Mouse (Mus musculus) liver, embryonic 13.5 days (tissue): ENCODE results near the gene Babam2. TPM values are rescaled to one million over a fixed set of nuclear protein-coding genes. Genes with fewer than 3 reads are reported as not detected.
"Not testable (repeated sequence)": the region's sequence is repeated elsewhere in the genome, so short reads cannot be mapped to it uniquely, and the experiment has no call there.

Experiments used
- ATAC-seq: fragments of 200-750 bp; cut with Nextera tagmentation; 2 replicates; pipeline ENCODE4 v1.8.0; 2017; ENCODE audit warnings: low read depth, mild to moderate bottlenecking, moderate number of reproducible peaks, moderate library complexity
- DNase-seq: peaks from one replicate; pipeline ENCODE4 v3.0.0; 2022
- H3K27ac ChIP-seq: fragments of 300-500 bp; sonication (generic); 2 replicates; pipeline ENCODE4 v1.5.1; 2015; ENCODE audit warnings: moderate library complexity, mild to moderate bottlenecking, inconsistent platforms
- H3K27me3 ChIP-seq: fragments of 300-500 bp; sonication (generic); 2 replicates; pipeline ENCODE4 v1.6.1; 2015; ENCODE audit warnings: mild to moderate bottlenecking, inconsistent platforms
- H3K36me3 ChIP-seq: fragments of 300-500 bp; sonication (generic); 2 replicates; pipeline ENCODE4 v1.6.1; 2015; ENCODE audit warnings: mild to moderate bottlenecking, inconsistent platforms
- H3K4me1 ChIP-seq: fragments of 300-500 bp; sonication (generic); replicated peaks from 2 replicates; pipeline ENCODE4 v1.6.1; 2015; ENCODE audit warnings: inconsistent platforms
- H3K4me2 ChIP-seq: fragments of 300-500 bp; sonication (generic); 2 replicates; pipeline ENCODE4 v1.6.1; 2015; ENCODE audit warnings: inconsistent platforms, mild to moderate bottlenecking, moderate library complexity
- H3K4me3 ChIP-seq: fragments of 300-500 bp; sonication (generic); replicated peaks from 2 replicates; pipeline ENCODE4 v1.5.1; 2015; ENCODE audit warnings: mild to moderate bottlenecking, inconsistent platforms
- H3K9ac ChIP-seq: fragments of 300-500 bp; sonication (generic); 2 replicates; pipeline ENCODE4 v1.6.1; 2015; ENCODE audit warnings: mild to moderate bottlenecking, inconsistent platforms
- H3K9me3 ChIP-seq: fragments of 300-500 bp; sonication (generic); replicated peaks from 2 replicates; pipeline ENCODE4 v1.6.1; 2016; ENCODE audit warnings: inconsistent platforms
- WGBS: fragments of 180-500 bp; shearing (Covaris S2); methylation state at CpG from one replicate; pipeline ENCODE4 v1.1.7; 2015; ENCODE audit not compliant: insufficient replicate concordance; 5-methylcytosine and 5-hydroxymethylcytosine counted together
- polyA plus RNA-seq: library from polyadenylated mRNA; unstranded; fragments of >200 nt; fragmentation: Nextera tagmentation; extraction: Ambion mirVana; gene quantifications from 2 replicates; pipeline ENCODE4 v1.2.1, GENCODE M21; 2015

Babam2 gene
- polyA plus RNA-seq, 1 experiment from 2014 or later, result 37.1 TPM

DNA sequence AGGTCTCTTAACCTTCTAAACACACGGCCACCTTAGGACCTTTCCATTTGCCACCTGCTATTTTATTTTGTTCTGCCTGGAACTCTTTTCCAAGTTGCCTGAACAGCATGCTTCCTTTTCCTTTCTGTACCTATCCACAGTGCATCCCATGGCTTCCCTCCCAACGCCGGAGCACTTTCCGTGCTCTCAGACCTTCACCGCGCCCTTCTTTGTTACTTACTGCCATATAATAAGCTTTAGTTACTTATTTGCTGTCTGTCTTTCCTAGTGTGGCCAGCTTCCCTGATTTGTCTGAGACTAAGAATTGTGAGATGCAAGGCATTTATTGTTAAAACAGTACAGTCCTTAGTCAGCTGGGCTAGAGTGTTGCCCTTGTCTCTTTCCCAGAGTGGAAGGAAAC, 94.9 kb downstream of the Babam2 start:
- peaks cover 13% of the 10 kb centered on the region for H3K4me1 ChIP-seq
- no peaks in the 10 kb centered on the region for H3K9me3 ChIP-seq
- DNase-seq, result no peak
- H3K9ac ChIP-seq, result no peak overlapping the region
- no peaks in the 10 kb centered on the region for H3K27me3 ChIP-seq
- H3K4me2 ChIP-seq, result no peak overlapping the region
- H3K27ac ChIP-seq, result no peak overlapping the region
- ATAC-seq, result no peak
- H3K4me3 ChIP-seq, result no peak overlapping the region
- no peaks in the 10 kb centered on the region for H3K36me3 ChIP-seq
- 86% methylated on average over 6 of the region's 6 CpGs for WGBS

DNA sequence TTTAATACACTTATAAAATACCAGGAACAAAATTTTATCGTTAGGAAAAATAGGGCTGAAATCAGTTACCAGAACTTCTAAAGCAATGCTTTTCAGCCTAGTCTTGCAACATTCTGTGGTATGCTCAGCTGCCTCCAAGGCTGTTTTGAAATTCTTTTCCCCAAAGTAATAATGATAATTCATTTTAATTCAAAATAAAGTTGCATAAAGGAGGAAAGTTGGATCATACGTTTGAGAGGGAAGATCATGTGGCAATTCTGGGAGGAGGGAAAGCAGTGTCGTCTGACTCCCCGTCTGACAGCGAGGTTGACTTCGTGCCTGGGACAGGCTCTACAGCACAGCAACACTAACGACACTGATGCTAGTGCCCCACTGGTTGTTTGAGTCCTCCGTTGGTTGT, 95.4 kb downstream of the Babam2 start:
- no peaks in the 10 kb centered on the region for H3K9me3 ChIP-seq

DNA sequence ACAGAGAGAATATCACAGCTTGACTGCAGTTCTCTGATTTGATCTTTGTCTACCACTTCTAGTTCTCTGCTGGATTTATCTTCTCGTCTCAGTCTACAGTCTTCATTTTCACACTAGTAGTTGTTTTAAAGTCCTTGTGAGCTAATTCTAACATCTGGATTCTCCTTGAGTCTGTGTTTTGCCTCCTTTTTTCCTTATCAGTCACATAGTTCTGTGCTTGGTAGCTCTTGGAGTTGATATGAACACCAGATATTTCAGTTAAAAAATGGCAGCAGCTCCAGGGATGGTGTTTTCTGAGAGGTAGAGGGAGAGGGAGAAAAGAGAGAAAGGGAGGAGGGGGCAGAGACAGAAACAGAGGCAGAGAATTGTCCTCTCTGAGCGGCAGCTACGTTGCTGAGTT, 97.9 kb downstream of the Babam2 start:
- H3K9me3 ChIP-seq, result no peaks in the 10 kb centered on the region
- H3K36me3 ChIP-seq, result no peaks in the 10 kb centered on the region
- H3K4me3 ChIP-seq, result no peak overlapping the region
- 32% methylated on average over 3 of the region's 3 CpGs for WGBS
- no peak overlapping the region for H3K27ac ChIP-seq
- no peak for DNase-seq
- H3K27me3 ChIP-seq, result no peaks in the 10 kb centered on the region
- no peak overlapping the region for H3K4me2 ChIP-seq
- H3K9ac ChIP-seq, result no peak overlapping the region
- H3K4me1 ChIP-seq, result peaks cover 13% of the 10 kb centered on the region
- ATAC-seq, result no peak

More for the DNA sequence above, 95.4 kb downstream of the Babam2 start:
- ATAC-seq (no peak), DNase-seq (no peak)
- no peak overlapping the region for H3K4me3 ChIP-seq
- H3K9ac ChIP-seq, result no peak overlapping the region
- 74% methylated on average over 8 of the region's 8 CpGs for WGBS
- H3K4me1 ChIP-seq, result peaks cover 13% of the 10 kb centered on the region
- no peaks in the 10 kb centered on the region for H3K36me3 ChIP-seq
- H3K27me3 ChIP-seq, result no peaks in the 10 kb centered on the region
- no peak overlapping the region for H3K27ac ChIP-seq
- H3K4me2 ChIP-seq, result no peak overlapping the region

DNA sequence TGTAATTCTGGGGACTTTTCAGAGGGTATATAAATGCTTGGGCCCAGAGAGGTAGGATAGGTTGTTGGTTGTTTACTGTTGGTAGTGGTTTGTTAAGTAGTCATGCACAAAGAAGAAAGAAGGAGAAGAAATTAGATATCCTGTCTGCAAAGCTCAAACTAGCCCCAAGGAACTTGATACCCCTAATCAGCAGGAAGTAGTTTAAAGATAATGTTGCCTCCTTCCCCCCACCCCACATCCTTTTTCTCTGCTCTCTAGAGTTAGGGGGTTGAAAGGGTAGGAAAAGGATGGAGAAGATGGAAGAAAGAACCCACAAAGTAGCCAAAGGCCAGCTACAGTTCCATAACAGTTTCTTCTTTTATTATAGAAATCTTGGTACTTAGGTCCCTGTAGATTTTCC, 99.5 kb downstream of the Babam2 start:
- ATAC-seq (no peak), DNase-seq (no peak)
- Histone ChIP-seq H3K9ac (no peak overlapping the region), H3K27ac (no peak overlapping the region), H3K4me1 (peaks cover 13% of the 10 kb centered on the region), H3K9me3 (no peaks in the 10 kb centered on the region), H3K4me3 (no peak overlapping the region), H3K36me3 (no peaks in the 10 kb centered on the region), H3K4me2 (no peak overlapping the region), H3K27me3 (no peaks in the 10 kb centered on the region)

DNA sequence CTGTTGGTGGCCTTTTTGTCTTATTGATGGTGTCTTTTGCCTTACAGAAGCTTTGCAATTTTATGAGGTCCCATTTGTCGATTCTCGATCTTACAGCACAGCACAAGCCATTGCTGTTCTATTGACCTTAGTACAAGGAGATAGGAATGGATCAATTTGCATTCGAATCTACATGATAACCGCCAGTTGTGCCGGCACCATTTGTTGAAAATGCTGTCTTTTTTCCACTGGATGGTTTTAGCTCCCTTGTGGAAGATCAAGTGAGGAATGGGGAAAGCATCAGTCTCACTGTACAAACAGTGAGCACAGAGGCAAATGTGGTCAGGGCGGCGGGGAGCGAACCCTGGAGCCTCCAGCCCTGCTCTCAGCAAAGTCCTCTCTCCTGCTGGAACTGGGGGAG, 106.7 kb downstream of the Babam2 start:
- not testable (repeated sequence) for H3K36me3 ChIP-seq, H3K27me3 ChIP-seq, H3K9me3 ChIP-seq, H3K4me2 ChIP-seq, H3K9ac ChIP-seq, H3K4me3 ChIP-seq, H3K27ac ChIP-seq, ATAC-seq, H3K4me1 ChIP-seq, DNase-seq
- 78% methylated on average over 8 of the region's 8 CpGs for WGBS

DNA sequence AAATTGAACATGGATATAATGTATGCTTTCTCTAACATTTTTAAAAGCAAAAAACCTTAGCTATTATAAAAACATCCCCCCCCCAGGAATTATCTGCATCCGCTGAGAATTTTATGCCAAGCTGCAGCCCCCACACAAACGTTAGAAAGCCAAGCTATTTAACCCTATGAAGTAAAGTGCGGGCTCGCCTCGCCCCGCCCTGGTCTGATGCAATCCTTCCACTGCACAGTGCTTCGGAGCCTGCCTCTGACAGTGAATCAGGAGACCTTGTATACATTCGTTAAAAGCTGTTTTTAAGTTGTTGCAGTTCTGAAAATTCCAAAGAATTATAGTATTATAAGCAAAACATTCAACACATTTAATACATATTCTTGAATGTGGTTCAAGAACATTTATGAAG, 107.3 kb downstream of the Babam2 start:
- Histone ChIP-seq H3K27me3 (no peaks in the 10 kb centered on the region), H3K4me2 (no peak overlapping the region), H3K4me1 (peaks cover 9% of the 10 kb centered on the region), H3K9ac (no peak overlapping the region), H3K36me3 (no peaks in the 10 kb centered on the region), H3K27ac (no peak overlapping the region), H3K4me3 (no peak overlapping the region), H3K9me3 (no peaks in the 10 kb centered on the region)
- ATAC-seq, result peak; percentile 61; the same call in 1 of the 2 replicates
- no peak for DNase-seq
- 46% methylated on average over 8 of the region's 8 CpGs for WGBS

DNA sequence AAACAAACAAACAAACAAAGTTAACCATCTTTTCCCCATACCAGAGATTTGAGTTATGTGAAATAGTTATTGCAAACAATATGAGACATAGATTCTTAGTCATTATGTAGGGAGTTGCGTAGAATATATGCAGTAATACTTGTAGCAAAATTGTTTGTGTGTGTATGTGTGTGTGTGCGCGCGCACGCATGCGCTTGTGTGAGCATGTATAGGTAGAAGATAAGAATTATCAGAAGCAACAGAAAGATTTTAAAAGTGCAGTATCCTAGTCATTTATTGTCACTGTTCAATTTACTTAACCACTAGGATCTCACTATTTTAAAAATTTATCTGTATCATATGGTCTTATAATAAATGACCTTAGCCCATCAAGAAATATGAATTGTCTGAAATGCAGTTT, 109.8 kb downstream of the Babam2 start:
- no peak overlapping the region for H3K27ac ChIP-seq
- no peak for ATAC-seq
- H3K9ac ChIP-seq, result no peak overlapping the region
- no peaks in the 10 kb centered on the region for H3K9me3 ChIP-seq
- peaks cover 25% of the 10 kb centered on the region for H3K4me1 ChIP-seq
- no peaks in the 10 kb centered on the region for H3K27me3 ChIP-seq
- no peaks in the 10 kb centered on the region for H3K36me3 ChIP-seq
- no peak overlapping the region for H3K4me3 ChIP-seq
- DNase-seq, result no peak
- no peak overlapping the region for H3K4me2 ChIP-seq
- WGBS, result 81% methylated on average over 6 of the region's 6 CpGs

DNA sequence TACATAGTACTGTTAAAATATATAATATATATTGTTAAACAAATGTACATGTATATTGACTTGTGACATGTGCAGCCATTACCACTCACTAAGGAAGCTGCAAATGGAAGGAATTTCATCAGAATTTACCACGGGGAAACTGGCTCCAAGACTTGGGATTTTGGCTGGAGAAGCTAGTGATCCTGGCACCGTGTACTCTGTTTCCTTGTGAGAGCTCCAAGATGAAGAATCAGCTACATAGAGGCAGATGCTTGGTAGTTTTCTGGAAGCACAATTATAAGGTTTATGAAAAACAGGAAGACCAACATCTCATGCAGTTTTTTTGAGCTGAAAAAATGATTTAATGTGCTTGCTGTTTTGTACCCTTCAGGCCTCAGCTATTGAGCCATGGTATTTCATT, 110.8 kb downstream of the Babam2 start:
- H3K36me3 ChIP-seq, result no peaks in the 10 kb centered on the region
- no peak for DNase-seq
- WGBS, result 69% methylated on average over 2 of the region's 2 CpGs
- H3K27me3 ChIP-seq, result no peaks in the 10 kb centered on the region
- H3K4me2 ChIP-seq, result no peak overlapping the region
- no peak overlapping the region for H3K27ac ChIP-seq
- H3K4me3 ChIP-seq, result no peak overlapping the region
- H3K9me3 ChIP-seq, result no peaks in the 10 kb centered on the region
- no peak overlapping the region for H3K9ac ChIP-seq
- peaks cover 25% of the 10 kb centered on the region for H3K4me1 ChIP-seq
- no peak for ATAC-seq

DNA sequence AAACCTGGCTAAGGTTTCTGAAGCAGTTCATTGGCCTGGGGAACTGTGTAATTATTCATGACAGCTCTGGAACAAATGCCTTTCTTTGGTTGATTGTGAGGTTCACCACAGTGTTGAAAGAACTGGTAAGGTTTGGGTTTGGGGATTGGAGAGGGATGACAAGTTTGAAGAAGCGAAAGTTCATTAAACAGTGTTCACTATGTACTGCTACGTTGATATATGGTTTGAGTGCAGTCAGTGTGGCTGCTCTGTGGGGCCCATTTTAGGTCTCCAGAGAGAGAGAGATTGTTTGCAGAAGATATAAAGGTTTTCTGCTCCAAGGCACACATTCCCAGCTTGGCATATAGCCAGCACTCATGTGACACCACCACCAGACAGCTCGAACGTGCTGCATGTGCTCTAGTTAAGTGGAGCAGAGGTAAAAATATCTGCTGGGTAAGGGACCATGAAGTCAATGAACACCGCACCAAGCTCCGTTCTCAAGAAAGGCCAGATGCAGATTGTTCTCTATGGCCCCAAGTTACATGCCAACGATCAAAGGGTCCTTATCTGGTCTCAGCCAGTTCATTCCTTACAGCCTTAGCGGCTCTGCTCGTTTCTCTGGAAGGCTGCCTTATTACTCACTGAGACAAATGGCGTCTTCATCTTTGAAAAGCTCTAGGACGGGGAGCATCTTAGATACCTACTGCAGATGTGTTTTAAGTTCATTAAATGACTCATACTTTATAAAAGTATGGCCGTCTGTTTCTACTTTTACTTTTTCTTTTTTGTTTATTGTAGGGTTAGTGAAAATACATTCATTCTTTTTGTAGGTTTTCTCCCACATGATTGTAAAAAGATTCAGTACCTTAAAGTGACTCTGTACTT, 113.5 kb downstream of the Babam2 start:
- Histone ChIP-seq H3K27ac (no peak overlapping the region), H3K4me2 (peak overlapping the region; percentile 35), H3K4me1 (peaks cover 20% of the 10 kb centered on the region), H3K9ac (no peak overlapping the region; the same call in 1 of the 2 replicates), H3K27me3 (no peaks in the 10 kb centered on the region), H3K4me3 (no peak overlapping the region), H3K36me3 (no peaks in the 10 kb centered on the region), H3K9me3 (no peaks in the 10 kb centered on the region)
- DNase-seq (peak; percentile 3), ATAC-seq (peak; percentile 51; the same call in 1 of the 2 replicates)
- WGBS, result 41% methylated on average over 12 of the region's 12 CpGs

DNA sequence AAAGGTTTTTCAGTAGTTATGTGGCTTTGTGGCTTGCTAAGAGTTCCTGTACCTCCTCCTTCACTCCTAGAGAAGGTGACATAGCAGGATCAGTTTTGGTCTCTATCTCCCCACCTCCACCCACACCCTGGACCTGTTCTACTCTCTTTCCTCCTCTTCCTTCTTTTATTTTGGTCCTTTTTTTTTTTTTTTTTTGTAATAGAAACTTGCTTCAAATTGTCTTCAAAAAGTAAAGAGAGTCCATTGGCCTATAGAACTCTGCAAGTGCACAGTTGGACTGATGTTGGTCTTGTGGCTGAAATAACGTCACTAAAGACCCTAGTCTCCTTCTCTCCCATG, 114.1 kb downstream of the Babam2 start:
- 69% methylated on average over 1 of the region's 1 CpGs for WGBS
- Histone ChIP-seq H3K27me3 (no peaks in the 10 kb centered on the region), H3K9me3 (no peaks in the 10 kb centered on the region), H3K4me3 (no peak overlapping the region), H3K4me2 (no peak overlapping the region), H3K27ac (no peak overlapping the region), H3K9ac (no peak overlapping the region), H3K4me1 (peaks cover 20% of the 10 kb centered on the region), H3K36me3 (no peaks in the 10 kb centered on the region)
- DNase-seq (no peak), ATAC-seq (no peak)

DNA sequence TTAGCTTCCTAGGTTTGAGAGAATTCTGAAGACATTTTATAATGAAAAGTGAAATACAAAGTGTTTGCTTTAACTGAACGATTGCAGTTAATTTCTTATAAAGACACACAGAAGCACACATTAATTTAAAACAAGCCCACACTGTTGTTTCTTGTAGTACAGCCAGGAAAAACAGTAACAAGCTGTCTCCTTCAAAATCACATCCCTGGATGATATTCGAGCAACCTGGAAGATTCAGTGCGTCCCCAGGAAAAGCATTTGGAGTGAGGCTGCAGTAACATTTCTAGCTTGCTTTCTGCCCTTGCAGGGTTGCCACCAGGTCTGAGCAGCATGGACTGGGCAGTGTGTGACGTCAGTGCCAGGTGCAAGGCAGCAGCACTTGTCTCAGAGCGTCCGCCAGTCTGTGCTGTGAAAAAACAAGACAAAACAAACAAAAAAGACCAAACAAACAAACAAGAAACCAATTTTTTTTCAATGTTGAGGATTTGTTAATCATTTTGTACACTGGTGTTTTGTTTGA, 115.7 kb downstream of the Babam2 start:
- Histone ChIP-seq H3K4me3 (no peak overlapping the region), H3K27ac (no peak overlapping the region), H3K4me1 (peaks cover 15% of the 10 kb centered on the region), H3K27me3 (no peaks in the 10 kb centered on the region), H3K9me3 (no peaks in the 10 kb centered on the region), H3K9ac (no peak overlapping the region), H3K36me3 (no peaks in the 10 kb centered on the region), H3K4me2 (no peak overlapping the region)
- ATAC-seq (no peak), DNase-seq (no peak)
- WGBS, result 74% methylated on average over 6 of the region's 6 CpGs

DNA sequence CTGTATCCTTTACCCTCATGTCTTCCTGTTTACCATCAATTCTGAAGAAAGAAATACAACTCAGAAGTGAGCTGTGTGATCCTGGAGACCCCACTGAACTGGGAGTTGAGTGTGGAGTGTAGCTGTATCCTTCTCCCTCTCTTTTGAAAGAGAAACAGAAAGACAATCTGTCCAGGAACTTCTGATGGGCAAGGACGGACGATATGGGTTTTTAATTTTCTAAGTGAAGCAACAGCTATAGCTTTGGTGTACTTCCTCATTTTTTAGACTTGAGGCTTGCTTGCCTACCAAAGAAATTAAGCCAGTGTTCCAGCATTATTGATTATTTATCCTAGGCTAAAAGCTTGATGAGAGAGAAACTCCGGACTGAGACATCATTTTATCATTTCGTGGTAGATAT, 116.6 kb downstream of the Babam2 start:
- H3K4me1 ChIP-seq, result peaks cover 15% of the 10 kb centered on the region
- no peaks in the 10 kb centered on the region for H3K27me3 ChIP-seq
- H3K36me3 ChIP-seq, result no peaks in the 10 kb centered on the region
- no peak for ATAC-seq
- no peak for DNase-seq
- no peak overlapping the region for H3K9ac ChIP-seq
- no peak overlapping the region for H3K27ac ChIP-seq
- WGBS, result 46% methylated on average over 4 of the region's 4 CpGs
- no peak overlapping the region for H3K4me2 ChIP-seq
- H3K4me3 ChIP-seq, result no peak overlapping the region
- H3K9me3 ChIP-seq, result no peaks in the 10 kb centered on the region
